Mouse (Mus musculus) thymus, postnatal 14 days (tissue): Measurements from ENCODE around the gene Slc22a5.
A peak's percentile ranks its signal among the peaks of the same experiment; 100 is the strongest.
"Not testable (repeated sequence)": the region's sequence is repeated elsewhere in the genome, so short reads cannot be mapped to it uniquely, and the experiment has no call there.

Source experiments
- DNase-seq: peaks from one replicate; pipeline ENCODE4 v3.0.0; 2021

Gene Slc22a5

DNA sequence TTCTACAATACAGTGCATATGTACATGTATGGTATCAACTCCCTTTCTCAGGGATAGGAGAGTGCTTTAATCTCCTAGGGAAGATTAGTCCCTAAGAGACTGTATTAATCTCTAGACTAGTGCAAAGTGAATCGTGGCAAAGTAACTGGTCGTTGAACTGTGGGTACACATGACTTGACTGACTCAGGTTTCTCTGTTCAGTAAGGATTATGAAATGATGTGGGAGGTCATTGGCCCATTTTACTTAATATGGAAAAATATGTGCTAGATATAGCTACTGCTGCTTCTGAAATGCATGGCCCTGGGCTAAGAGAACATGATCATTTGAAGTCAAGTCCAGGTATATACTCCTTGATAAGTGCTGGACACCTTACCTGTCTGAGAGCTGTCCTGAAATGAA is 8.2 kb downstream of the Slc22a5 start:
- no peak for DNase-seq

GRCm38 (mm10) chr11:53878096-53878495 is 13.4 kb downstream of the Slc22a5 start:
- DNase-seq, result not testable (repeated sequence)

DNA sequence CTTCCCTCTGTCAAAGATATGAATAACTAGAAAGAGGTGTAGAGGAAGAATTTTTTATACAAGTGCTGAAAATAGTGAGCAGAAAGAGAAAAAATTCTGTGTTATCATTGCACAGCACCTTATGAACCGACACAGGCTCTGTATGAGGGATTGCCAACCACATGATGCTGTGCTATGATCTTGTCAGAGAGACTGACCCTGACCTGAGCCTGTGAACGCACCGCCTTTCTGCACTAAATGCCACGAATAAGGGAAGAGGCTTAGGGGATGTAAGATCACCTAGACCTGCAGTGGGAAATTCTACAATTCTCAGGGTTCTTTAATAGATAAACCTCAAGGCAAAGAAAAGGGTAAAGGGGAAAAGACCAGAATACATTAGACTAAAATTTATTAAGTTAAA is 15.0 kb downstream of the Slc22a5 start:
- DNase-seq, result no peak

- peak; percentile 61 for DNase-seq
These were observed 16.8 kb downstream of the Slc22a5 start for GRCm38 (mm10) chr11:53874706-53875105.

- DNase-seq, result not testable (repeated sequence)
These were observed 17.4 kb downstream of the Slc22a5 start for GRCm38 (mm10) chr11:53873909-53874704.

- DNase-seq, result no peak
These were observed 19.5 kb downstream of the Slc22a5 start for GRCm38 (mm10) chr11:53871786-53872507.

DNA sequence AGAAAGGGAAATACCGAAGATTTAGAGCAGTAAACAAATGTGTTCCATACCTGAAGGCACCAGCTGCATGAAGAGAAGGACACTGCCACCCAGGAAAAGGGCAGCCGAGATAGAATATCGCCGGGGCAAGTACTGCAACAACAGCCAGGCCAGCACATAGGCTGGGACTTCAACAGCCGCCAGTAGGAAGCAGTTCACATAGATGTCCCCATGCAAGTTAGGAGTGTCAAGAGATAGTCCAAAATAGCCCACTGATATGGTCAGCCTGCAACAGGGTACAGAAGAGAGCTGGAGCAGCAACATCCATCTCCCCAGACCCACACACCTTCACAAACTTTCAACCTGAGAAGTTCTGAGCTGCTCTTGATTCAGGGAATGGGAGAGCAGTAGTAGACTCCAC is 22.3 kb downstream of the Slc22a5 start:
- DNase-seq, result no peak

DNA sequence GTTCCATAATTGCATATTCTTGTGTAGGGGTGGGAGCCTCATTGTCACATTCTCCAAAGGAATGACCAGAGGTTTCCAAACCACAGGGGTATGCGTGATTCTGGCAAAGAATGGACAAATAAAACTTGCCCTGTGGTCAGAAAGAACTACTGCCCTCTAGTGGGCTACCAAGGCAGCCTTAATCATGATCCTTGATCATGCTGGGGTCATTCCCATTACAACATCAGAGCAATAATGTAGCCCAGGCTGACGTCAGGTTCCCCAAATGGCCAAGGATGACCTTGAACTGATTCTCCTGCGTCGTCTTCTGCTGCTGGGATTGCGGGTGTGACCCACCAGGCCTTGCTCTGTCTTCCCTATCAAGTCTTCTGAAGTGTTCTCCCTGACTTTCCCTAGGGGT is 23.1 kb downstream of the Slc22a5 start:
- DNase-seq, result not testable (repeated sequence)

GRCm38 (mm10) chr11:53864724-53865310 is 26.6 kb downstream of the Slc22a5 start:
- DNase-seq, result not testable (repeated sequence)

- not testable (repeated sequence) for DNase-seq
These were observed 30.5 kb downstream of the Slc22a5 start for GRCm38 (mm10) chr11:53860944-53861343.

DNA sequence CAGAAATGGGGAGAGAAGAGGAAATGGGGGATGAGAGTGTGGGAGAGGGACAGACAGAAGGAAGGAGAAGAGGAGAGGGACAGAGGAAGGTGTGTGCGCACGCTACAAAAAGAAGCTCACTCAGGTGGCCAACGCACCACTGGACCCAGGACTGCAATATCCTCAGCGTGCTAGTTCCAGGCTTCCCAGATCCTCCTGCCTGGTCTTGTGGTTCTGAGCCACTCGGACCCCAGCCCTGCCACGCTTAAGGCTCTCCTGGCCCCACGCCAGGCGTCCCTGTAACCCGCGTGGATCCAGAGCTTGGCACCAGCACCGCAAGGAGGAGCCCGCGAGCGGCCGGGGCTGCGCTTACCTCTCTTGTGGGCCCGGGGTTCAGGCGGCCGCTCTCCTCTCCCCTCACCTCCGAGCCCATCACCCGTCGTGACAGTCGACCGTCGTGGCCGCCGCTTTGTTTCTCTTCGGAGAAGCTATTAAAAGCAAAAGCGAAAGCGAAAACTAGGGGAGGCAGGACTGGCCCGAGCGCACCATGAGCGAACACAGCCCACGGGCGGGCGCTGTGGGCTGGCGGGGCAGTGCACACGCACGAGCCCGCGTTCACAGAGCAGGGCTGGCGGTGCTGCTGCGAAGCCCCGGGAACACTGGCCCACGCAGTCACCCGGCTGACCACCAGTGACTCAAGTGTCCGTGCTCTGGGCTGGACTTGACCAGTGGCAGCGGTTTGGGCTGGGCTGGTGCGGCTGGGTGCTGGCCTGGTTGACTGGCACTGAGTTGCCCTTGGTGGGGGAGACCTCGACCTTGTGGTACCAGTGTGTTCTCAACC is 32.5 kb downstream of the Slc22a5 start, which contains the start of gene Gm12216:
Gm12216 (minus strand) TSS at position 496 of the 820 bp plus-strand sequence.
- not testable (repeated sequence) for DNase-seq

DNA sequence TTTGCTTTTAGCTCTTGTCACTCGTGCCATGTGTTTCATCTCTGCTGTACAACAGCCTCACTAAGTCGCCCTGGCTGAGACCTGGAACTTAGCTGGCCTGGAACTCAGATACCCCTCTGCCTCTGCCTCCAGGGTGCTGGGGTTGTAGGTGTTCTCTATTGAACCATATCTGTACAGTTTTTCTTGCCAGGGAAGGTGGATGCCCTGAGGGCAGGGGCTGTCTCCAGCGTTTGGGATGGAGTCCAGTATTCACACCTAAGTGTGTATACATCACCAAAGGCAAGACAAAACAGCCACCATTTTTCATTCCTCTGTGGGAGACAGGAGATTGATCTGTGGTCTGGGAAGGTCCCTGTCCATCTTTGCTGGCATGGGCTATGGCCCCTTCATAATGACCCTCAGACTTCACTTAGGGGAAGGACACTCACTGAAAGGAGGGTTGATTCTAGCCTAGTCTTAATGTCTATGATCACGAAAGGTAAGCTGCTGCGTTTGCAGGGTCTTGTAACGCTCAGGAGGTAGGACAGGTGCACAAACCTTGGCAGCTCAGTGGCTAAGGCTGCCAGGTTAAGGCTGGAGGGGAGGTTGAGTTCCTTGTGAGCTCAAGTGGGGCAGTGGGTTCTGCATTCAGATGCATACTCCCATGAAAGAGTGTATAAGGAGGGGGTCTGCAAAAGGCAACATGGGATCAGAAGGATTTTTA is 33.3 kb downstream of the Slc22a5 start:
- DNase-seq, result no peak

GRCm38 (mm10) chr11:53853665-53854064 is 37.8 kb downstream of the Slc22a5 start:
- no peak for DNase-seq

DNA sequence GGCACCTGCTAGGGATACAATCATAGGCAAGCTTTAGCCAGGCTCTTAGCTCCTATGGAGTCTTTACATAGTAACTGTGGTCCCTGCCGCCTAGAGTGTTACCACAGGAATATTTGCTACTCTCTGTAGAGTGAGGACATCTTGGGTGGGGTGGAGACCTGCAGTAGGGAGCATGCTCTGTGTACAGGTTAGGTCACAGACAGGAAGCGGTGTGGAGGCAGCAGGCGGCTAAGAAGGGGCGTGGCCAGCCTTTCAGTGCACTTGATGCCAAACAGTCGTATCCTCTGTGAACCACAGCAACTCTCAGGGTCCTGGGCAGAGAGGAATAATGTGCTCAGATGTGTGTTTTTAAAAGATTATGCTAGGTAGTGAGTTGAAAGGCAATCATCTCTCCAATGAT is 39.7 kb downstream of the Slc22a5 start:
- DNase-seq, result peak; percentile 86

DNA sequence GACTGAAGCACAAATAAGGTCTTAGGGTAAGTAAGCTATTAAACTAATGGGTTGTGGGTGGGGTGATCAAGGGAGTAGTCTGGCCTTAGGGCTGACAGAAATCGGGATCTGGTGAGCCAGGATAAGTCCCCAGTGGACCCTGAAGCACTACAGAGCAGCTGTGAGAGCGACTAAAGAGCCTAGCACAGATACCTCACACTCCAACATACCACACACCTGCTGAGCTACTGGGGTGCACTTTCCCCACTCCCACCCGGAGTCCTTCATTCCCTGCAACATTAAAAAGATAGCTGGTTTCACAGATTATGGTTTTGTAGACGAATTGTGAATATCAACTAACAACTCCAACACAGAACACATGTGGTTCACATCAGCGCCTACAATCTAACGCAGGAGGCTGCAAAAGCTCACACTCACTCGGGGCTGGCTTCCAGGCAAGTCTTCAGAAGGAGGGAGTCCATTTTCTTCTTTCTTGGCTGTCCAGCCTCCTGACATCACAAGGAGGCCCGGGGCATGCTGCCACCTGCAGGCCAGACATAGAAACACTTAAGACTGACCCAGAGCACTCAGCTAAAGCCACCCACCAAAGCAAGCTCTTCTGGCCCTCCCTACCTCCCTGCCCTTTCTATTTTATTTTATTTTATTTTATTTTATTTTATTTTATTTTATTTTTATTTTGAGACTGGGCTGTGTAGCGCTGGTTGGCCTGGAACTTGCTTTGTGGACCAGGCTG is 41.7 kb downstream of the Slc22a5 start:
- peak; percentile 76 for DNase-seq

DNA sequence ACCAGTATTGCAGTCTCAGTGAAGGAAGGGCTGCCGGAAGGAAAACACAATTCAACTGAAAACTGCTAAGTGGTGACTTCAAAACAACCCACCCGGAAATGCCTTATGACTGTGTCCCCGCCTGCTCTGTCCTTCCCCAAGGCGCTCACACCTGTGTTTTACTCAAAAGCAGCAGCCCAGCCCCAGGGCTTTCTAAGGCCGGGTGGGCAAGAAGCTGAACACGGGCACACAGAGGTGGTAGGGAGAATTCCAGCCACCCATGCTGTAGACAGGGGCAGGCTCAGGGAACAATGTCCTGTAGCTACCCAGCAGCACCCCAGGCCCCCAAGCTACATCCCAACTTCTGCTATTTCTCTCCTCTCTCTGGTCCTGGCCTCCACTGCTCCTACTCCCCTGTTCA is 45.8 kb downstream of the Slc22a5 start:
- DNase-seq, result peak; percentile 82

GRCm38 (mm10) chr11:53843106-53843505 is 48.4 kb downstream of the Slc22a5 start:
- DNase-seq, result no peak

GRCm38 (mm10) chr11:53842161-53842581 is 49.3 kb downstream of the Slc22a5 start:
- DNase-seq, result no peak

DNA sequence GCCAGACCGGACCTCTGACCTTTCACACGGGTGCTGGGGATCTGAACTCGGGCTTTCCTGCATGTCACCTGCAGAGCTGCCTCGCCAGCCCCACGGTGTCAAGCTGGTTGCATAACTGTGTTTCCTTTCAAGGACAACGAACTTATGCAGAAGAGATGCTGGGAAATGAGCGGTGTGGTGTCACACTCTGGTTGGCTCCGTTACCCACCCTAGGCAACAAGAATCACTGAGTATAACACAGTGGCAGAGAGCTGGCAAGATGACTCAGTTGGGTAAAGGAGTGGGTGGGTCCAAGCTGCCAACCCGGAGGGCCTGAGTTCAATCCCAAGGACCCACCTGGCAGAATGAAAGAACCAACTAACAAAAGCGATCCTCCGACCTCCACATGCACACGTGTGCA is 49.9 kb downstream of the Slc22a5 start:
- no peak for DNase-seq

GRCm38 (mm10) chr11:53839663-53840642 is 51.5 kb downstream of the Slc22a5 start:
- no peak for DNase-seq
